Mouse (Mus musculus): ENCODE data around the gene Lingo1. TPM values are rescaled to one million over a fixed set of nuclear protein-coding genes. Genes with fewer than 3 reads are reported as not detected.

The Lingo1 gene
- not detected in 2 replicates for total RNA-seq (2014; fragmentation: Nextera tagmentation)
- not detected in 2 replicates for total RNA-seq (2017)

DNA sequence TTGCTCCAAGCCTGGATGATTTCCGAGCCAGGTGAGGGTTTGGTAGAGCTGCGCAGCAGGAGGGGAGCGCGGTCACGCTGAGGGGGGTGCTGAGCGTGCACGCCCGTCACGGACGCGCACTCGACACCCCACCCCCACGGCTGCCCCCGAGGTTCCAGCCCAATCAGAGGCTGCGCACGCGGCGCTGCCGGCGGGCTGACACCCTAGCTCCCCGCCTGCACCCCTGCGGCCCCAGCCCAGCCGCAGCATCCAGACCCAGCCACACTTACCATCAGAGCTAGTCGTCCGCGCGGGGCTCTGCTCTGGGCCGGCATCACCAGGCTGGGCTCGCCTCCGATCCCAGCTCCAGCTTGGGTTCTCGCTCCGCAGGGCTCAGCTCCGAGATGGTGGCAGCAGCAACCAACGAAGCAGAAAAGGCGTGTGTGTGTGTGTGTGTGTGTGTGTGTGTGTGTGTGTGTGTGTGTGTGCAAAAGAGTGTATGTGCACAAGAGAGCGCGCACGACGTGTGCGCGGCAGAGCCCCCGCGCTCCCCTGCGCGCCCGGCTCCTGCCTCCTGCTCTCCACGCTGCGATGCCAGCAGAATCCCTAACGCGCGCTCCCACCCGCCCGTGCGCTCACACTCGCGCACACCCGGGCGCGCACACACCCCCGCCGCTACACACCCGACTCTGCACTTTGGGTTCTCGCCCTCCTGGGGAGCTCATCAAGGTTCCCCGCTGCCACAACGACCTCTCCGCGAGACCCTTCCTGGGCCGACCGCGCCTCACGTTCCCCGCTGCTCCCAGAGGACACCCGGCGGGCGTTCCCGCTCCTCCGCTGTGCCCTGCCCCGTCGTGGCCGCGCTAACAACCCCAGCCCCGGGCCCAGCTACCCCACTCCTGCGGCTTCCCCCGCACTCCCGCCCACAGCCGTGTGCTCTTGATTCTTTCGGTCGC lies at the start of gene Lingo1:
Gene Lingo1, minus strand, starts transcription at position 748 of the 935 bp plus-strand sequence.
- no peak for ATAC-seq (replicated peaks; ENCODE audit: low FRiP score, low TSS enrichment, poor library complexity, severe bottlenecking)

DNA sequence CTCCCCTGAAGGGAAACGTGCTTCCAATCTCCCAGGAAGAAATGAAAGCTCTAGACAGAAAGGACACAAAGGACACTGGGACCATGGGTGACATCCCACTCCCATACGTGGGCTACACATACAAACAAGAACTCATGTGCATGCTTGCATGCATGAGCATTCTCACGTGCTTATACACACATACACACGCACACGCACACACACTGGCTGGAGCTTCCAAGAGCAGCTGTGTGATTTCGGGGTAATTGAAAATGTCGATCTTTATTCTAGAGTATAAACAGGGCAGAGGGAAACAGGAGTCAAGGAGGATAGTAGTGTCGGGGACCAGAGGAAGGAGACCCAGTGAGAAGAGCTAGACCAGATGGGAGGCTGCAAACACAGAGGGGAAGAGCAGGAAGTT lies 48.4 kb upstream of the Lingo1 start:
- ATAC-seq (replicated peaks; ENCODE audit: low FRiP score, low TSS enrichment, poor library complexity, severe bottlenecking) = no peak

DNA sequence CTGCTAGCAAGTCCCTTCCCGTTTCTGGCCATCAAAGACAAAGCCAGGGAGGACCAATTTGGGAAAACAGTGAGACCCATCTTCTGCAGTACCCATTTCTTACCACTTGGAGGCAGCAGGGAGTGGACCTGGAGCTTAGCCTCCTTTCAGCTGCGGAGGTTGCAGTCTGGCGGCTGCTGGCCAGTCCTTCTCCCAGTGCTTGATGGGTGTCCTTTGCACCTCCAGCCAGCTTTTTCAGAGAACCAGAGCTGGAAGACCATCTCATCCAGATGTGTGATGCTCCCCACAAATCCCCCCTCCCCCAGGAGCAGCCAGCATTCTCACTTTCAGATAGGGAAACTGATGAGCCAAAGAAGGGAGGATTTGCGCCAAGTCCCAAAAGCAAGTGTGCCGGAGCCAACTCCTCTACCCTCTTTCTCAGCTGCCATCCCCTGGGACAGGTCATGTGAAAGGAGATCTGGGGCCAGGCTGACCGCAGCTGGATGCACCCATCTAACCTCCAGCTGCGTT lies 47.5 kb upstream of the Lingo1 start:
- 0 out of 2 replicates have a peak, but pooled peaks have one; percentile 42 for ATAC-seq (replicated peaks; ENCODE audit: low FRiP score, low TSS enrichment, poor library complexity, severe bottlenecking)

DNA sequence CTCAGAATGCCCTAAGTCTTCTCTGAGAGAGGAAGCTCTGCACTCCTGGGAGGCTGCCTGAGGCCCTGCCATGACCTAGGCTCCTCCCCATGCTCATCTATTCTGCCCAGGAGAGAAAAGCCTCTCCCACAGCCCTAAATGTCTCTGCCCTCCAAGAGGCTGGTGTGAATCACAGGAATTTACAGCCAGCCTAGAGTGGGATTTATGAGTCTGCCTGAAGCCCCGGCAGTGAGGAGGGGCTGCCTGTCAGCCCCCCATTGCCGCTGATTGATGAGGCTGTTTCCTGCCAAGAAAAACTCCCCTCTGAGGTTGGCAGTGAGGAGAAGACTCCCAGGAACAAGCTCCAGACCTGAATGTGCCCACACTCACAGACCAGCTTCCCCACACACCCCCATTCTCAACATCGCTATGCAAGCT lies 46.0 kb upstream of the Lingo1 start:
- ATAC-seq (replicated peaks; ENCODE audit: low FRiP score, low TSS enrichment, poor library complexity, severe bottlenecking) = no peak

DNA sequence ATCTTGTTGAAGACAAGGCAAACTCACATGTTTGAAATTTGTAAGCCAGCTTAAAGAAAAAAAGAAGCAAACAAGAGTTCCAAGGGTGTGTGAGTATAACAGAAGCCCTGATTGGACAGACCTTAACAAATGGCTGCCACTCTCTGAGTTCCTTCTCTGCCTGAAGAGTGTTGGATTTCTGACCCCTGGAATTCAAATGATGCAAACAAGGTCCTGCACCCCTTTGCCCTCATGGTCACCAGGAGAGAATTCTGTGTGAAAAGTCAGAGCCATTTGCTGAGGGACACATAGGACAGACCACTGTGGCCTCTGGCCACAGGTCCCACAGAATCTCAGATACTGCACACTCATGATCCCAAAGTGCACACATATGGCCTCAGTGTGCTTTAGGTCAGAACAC lies 45.6 kb upstream of the Lingo1 start:
- no peak for ATAC-seq (replicated peaks; ENCODE audit: low FRiP score, low TSS enrichment, poor library complexity, severe bottlenecking)

DNA sequence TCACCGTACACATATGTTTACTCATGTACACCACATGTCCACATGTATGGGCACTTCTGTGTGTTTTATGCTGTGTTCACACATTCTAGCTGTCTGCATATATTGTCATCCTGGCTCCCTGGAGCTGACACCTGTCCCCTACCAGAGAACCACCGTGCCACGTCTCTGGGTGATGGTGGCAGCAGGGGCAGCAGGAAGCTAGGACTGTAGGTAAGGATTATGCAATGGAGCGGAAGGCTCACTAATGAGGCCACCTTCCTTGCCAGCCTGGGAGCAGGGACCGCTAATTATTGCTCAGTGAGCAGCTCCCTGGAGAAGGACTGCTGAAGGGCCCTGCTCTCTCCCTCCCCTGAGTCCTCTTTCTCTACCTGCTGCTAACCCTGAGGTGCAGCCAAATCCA lies 44.5 kb upstream of the Lingo1 start:
- no peak for ATAC-seq (replicated peaks; ENCODE audit: low FRiP score, low TSS enrichment, poor library complexity, severe bottlenecking)

DNA sequence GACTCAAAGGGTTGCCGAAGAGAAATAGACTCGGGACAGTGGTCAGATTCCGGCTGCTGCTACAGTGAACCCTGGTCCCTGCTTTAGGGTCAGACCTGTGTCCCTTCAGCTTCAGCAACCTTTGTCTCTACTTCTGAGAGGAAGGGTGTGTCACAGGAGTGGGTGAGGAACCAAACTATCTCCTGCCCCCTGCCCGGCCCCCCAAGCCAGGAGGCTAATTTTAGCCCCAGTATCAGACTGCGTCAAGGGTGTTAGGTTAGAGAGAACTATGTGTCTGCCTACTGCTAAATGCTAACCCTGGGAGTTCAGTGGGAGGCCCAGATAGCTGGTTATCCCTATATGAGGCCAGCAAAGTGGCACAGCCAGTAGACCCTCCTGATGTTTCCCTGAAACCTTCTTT lies 38.9 kb upstream of the Lingo1 start:
- no peak for ATAC-seq (replicated peaks; ENCODE audit: low FRiP score, low TSS enrichment, poor library complexity, severe bottlenecking)

DNA sequence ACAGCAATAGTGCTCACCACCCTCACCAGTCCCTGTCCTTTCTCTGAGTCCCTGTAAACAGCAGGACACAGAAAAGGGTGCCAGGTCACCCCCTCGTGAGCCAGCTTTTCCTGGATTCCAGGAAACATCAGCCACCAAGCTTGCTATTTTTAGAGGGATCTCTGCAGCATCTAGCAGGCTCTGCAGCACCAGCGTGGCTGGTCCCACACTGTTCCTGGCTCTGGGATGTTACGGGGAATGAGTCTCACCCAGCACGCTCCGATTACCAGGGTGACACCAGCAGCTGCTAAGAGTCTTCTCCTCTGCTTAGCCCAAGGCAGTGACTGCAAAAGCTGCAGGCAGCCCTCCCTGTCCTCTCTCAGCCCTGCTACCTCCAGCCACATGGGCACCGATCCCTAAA lies 36.6 kb upstream of the Lingo1 start:
- ATAC-seq (replicated peaks; ENCODE audit: low FRiP score, low TSS enrichment, poor library complexity, severe bottlenecking) = no peak

DNA sequence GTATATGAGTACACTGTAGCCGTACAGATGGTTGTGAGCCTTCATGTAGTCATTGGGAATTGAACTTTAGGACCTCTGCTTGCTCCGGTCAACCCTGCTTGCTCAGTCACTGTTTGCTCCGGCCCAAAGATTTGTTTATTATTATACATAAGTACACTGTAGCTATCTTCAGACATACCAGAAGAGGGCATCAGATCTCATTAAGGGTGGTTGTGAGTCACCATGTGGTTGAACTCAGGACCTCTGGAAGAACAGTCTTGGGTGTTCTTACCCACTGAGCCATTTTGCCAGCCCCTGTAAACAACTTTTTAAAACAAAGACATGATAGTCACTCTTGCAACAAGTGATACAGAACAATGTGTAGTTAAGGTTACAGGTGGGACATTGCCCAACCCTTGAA lies 35.6 kb upstream of the Lingo1 start:
- no peak for ATAC-seq (replicated peaks; ENCODE audit: low FRiP score, low TSS enrichment, poor library complexity, severe bottlenecking)

DNA sequence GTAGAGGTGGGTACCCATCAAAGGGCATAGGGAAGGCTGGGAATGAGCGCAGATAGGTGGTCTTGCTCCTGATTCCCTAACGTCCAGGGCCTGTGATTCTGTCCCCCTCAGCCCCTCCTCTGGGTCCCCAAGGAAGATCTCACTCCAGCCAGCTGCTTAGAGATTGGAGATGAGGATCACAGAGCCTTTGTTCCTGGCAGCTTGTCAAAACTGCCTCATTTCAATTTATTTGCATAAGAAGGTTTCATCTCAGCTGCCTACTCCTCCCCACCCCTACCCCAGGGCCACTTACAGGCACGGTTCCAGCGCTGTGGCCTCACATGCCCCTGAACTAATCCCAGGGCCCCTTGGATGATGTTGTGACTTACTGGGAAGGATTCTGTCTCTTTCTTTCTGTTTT lies 33.9 kb upstream of the Lingo1 start:
- ATAC-seq (replicated peaks; ENCODE audit: low FRiP score, low TSS enrichment, poor library complexity, severe bottlenecking) = no peak

DNA sequence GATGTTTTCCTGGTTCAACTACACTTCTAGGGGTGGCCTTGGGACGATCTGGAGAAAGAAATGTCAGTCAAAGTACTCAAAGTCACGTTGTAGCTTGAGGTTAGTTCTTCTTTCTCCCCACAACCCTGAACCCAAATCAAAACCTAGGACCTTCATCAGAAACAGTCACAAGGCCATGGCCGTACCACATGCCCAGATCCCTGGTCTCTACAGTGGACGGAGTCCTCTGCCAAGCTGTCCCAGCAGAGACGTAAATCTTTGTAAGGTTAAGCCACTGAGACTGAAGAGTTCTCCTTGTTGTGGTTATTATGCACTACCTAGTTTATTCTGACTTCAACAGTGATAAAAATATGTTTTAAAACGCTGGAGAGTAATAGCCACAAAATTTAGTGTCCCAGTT lies 32.6 kb upstream of the Lingo1 start:
- no peak for ATAC-seq (replicated peaks; ENCODE audit: low FRiP score, low TSS enrichment, poor library complexity, severe bottlenecking)

DNA sequence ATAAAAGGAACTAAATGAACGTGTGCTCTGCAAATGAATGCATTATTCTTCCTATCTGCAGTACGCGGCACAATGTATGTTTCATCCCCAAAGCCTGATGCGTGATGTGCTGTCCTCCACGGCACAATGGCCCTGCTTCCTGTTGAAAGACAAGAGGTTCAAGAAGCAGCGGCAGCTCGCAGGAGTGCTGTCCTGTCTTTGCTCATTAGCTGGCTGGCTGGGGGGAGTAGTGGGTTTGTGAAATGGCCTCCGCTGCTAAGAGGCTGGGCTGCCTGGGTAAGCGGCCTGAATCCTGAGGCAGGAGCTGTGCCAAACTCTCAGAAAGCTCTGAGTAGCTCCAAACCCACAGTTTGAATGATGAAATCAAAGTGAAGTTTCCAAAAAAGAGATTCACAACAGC lies 31.9 kb upstream of the Lingo1 start:
- ATAC-seq (replicated peaks; ENCODE audit: low FRiP score, low TSS enrichment, poor library complexity, severe bottlenecking) = no peak

DNA sequence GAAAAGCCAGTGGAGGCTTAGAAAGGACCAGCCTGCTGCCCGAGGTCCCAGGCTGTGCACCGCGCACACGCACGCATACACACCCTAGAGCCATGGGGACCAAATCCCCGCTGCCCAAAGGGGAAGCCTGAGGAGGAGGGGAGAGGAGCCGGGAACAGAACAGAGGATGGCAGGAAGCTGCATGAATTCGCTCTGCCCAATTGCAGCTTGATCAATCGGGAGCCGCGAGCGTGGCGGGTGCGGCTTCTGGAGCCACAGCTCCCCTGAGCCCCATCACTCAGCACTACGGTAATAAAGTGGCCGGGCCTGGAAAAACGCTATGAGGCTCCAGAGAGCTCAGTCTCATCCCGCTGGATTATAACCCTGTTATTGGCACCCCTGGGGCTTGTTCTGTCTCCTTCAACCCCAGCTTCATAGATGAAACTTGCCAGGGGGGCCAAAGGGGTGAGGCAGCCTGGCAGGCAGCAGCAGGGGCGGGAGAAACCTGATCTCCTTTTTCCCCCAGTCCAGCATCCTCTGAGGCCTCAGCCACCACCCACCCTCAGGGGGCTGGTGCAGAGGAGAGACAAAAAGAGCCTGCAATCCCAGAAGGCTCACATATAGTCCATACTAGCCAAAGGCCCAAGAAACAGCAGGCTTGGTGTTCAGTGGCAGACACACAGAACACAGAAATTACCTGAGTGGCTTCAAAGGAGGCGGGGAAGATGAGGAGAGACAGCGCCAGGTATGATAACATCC lies 29.4 kb upstream of the Lingo1 start:
- ATAC-seq (replicated peaks; ENCODE audit: low FRiP score, low TSS enrichment, poor library complexity, severe bottlenecking) = no peak

DNA sequence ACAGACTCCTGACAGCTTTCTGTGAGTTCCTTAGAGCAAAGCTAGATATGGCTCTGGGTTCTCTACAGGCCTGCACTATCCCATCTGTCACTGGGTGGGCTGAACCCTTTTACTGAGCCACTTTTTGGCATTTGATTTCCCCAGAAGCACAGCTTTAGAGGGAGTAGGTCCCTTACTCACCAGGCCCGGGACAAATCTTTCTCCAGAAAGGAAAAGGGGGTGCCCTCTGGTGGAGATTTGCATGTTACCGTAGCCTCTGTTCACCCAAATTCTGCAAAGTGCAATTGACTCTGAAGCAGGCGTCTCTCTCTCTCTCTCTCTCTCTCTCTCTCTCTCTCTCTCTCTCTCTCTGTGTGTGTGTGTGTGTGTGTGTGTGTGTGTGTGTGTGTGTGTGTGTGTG lies 28.6 kb upstream of the Lingo1 start:
- ATAC-seq (replicated peaks; ENCODE audit: low FRiP score, low TSS enrichment, poor library complexity, severe bottlenecking) = no peak

DNA sequence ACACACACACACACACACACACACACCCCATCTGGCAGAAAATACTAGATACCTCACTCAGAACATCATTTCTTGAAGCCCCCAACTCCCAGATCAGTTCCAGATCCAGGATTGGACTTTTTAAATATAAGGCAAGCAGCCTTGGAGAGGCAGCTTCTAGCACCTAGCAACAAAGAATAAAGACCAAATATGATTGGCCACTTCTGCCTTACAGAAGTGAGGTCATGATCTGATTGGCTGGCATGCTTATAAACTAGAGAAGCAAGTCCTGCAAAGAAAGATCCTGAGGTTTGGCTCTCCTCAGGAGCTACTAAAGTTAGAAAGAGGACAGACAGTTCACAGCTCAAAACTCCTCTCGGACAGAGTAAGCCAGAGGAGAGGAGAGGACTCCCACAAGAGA lies 14.6 kb upstream of the Lingo1 start:
- ATAC-seq (replicated peaks; ENCODE audit: low FRiP score, low TSS enrichment, poor library complexity, severe bottlenecking) = no peak

DNA sequence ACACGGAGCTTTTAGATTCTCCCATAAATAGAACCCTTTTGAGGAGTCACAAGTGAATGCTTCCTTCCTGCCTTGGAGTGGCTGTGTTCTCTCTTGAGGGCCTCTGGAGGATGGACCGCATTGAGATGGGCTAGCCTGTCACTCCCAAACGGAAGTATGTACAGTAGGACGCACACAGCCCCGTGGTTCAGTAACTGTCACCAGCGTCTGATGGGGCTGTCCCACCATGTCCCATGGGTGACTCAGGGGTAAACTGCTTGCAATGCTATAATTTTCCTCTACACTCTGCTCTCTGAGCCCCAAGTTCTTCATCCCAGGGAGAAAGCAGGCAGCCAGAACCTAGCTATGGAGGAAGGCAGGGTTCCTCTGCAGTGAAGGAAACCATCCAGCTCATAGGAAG lies 11.7 kb upstream of the Lingo1 start:
- no peak for ATAC-seq (replicated peaks; ENCODE audit: low FRiP score, low TSS enrichment, poor library complexity, severe bottlenecking)

DNA sequence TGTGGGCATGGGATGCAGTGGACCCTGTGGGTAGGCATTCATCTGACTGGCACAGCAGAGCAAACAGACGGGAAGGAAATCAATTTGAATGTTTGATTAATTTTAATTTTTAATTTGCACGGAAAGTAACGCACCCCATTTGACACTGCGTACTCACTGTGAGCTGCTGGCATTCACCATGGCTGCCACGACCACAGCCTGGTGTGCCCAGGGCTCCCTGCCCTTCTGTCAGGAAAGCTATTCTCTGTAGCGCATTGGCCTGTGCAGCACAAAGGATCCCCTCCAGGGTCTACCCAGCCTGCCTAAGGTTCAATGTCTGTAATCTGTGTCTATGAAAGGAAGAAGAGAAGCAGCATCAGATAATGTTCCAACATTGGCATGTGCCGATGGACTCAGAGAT lies 6.9 kb upstream of the Lingo1 start:
- ATAC-seq (replicated peaks; ENCODE audit: low FRiP score, low TSS enrichment, poor library complexity, severe bottlenecking) = no peak

DNA sequence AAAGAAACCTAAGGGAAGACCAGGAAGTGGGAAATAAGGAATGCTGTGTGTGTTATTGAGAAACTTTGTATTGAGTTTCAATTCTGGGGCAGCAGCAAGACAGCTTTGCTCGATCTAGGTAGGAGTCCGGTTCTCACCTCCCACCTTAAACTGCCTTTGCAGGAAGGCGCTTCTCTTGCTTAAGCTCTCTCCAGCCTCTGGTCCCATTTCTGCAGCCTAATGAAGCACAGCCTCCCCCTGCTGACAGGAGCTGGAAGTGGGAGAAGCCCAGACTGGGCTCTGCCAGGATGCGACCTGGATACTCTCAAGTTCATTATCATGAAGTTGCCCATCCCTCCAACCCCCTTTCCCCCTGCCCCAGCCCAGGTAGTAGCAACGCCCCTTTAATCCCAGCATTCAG lies 1.6 kb upstream of the Lingo1 start:
- no peak for ATAC-seq (replicated peaks; ENCODE audit: low FRiP score, low TSS enrichment, poor library complexity, severe bottlenecking)

DNA sequence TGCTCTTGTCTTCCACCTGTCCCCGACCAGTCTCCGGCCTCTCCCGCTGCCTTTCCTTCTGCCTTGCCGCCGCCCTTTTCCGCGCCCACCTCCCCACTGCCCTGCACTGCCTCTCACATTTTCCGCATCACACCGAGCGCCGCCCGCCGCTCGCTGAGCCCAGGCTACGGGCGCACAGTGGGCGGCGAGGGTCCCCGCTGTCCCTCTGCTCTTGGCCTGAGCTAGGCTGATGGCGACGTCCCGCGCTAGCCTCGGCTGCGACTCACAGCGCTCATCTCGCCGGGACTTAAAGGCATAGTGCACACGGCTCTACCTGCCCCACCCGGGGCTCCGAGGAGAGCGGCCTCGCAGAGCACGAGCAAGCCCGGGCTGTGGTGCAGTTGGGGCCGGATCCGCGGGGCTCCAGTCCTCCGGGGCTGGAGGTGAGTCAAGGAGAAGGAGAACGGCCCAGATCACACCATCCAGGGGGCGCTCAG lies 426 bp upstream of the Lingo1 start:
- no peak for ATAC-seq (replicated peaks; ENCODE audit: low FRiP score, low TSS enrichment, poor library complexity, severe bottlenecking)

DNA sequence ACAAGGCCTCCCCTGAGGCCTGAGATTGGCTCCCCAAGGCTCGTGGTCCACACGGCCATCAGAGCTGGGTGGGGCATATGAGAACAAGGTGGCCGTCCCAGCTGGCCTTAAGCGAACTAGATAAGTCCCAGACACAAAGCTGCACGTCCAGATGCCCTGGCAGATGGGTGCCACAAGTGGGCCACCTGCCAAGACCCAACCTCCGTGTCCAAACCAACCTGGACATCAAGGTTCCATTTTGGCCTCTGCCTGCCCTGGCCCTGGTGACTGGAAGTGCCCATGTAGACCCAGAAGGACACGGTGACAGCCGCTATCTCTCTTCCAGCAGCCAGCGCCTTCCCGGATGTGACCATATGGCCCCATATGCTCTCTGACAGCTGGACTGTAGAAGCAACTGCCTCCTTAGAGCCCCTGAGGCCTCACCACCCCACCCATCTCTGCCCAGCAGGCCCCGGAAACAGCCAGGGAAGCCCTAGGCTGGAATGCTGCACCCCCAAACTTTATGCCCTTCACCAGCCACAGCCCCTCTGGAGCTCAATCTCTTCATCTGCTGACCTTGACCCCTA lies 4.5 kb downstream of the Lingo1 start:
- no peak for ATAC-seq (replicated peaks; ENCODE audit: low FRiP score, low TSS enrichment, poor library complexity, severe bottlenecking)
